Mouse (Mus musculus): Measurements from ENCODE around the gene Myo15b.

DNA sequence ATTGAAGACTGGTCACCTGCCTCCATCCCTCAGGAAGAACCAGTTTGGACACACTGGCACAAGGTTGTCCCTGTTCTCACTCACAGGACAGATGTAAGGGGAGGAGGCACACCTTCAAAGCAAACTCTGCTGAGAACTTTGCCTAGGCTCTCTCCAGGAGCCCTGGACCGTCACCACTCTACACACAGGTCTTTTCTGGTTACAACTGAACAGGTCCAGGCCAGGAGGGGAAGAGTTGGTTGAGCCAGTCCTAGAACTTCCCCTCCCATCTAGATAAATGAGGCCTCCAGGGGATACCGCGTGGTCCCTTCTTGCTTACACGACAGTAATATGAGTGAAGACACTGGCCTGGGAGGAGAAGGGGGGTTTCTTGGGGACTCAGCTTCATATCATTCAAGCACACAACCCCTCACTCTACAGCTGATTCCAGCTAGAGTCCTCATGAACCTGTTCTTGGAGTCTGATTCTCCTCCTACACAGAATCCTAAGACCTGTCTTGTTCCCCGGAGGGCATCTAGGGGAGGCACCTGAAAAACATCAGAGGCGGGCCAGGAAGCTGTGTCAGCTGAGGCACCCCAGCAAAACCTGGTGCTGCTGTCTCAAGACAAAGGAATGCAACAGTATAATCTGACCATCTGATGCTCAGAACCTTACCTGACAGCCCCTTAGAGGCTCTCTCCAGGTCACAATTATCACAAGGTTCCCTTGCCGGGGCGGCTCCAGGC, 46.2 kb downstream of the Myo15b start:
- TF ChIP-seq GATA1 (IDR thresholded peaks at IDR 0.05; ENCODE audit: low read length) (no peak), TAL1 (IDR thresholded peaks at IDR 0.05; ENCODE audit: low read length) (no peak)

Data from erythroblast, embryonic 14.5 days (primary cell).